20 mouse cellular contexts compared by ENCODE assay signal in the genomic region with DNA sequence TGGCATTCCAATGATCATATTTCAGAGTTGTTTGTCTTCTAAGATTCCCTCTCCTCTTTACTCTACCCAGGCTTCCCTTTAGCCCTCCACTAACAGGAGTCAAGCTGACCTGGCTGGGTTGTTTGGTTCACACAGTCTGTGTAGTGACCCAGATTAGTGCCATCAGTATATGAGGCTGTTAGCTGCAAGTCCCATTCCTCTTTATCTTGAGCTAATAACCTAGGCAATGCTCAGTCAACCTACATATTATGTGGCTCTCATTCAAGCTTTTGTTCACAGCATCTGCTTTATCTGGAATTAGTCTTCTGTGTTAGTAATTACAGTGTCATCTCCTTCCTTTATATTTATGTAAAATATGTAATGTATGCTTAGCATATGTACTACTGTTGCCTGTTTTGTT.
"Had no signal": no experiment of that assay in that cellular context is flagged by ENCODE, and none has a peak within 500 bp of the region (broad histone marks: within the 10 kb centered on the region; RNA-seq: fewer than 3 reads in every experiment).

No protein-coding gene starts in this region.

- H3K36me3 ChIP-seq: heart, embryonic 10.5 days; heart, embryonic 12.5 days; hindbrain, embryonic 10.5 days; hindbrain, embryonic 12.5 days; intestine, embryonic 15.5 days; limb, embryonic 13.5 days; limb, embryonic 15.5 days had no signal

- H3K27me3 ChIP-seq: heart, embryonic 12.5 days; hindbrain, embryonic 12.5 days; intestine, embryonic 15.5 days; limb, embryonic 13.5 days; limb, embryonic 15.5 days had no signal

- H3K9me3 ChIP-seq: heart, embryonic 10.5 days; heart, embryonic 12.5 days; hindbrain, embryonic 10.5 days; hindbrain, embryonic 12.5 days; intestine, embryonic 15.5 days; limb, embryonic 15.5 days had no signal

- H3K27ac ChIP-seq: gastrocnemius, adult 2 months; heart, embryonic 10.5 days; hindbrain, embryonic 10.5 days; hindbrain, embryonic 12.5 days; hindbrain, embryonic 14.5 days; intestine, embryonic 15.5 days; layer of hippocampus, adult 2 months; limb, embryonic 13.5 days; limb, embryonic 15.5 days had no signal

- H3K4me3 ChIP-seq: gastrocnemius, adult 2 months; heart, embryonic 10.5 days; heart, embryonic 12.5 days; hindbrain, embryonic 10.5 days; hindbrain, embryonic 12.5 days; intestine, embryonic 15.5 days; layer of hippocampus, adult 2 months; limb, embryonic 13.5 days; limb, embryonic 15.5 days had no signal

- H3K4me1 ChIP-seq: heart, embryonic 10.5 days; heart, embryonic 12.5 days; hindbrain, embryonic 10.5 days; hindbrain, embryonic 12.5 days; intestine, embryonic 15.5 days; limb, embryonic 13.5 days; limb, embryonic 15.5 days had no signal

- DNase-seq: gastrocnemius, adult 2 months; gastrocnemius, postnatal 10 days; gastrocnemius, postnatal 25 days; heart, adult 18-20 months; heart, postnatal 10 days; heart, postnatal 4 days; kidney, adult 18-20 months; kidney, adult 8-10 months; kidney, postnatal 10 days; kidney, postnatal 25 days; kidney, postnatal 4 days had no signal
